Mouse (Mus musculus) layer of hippocampus, adult 8-10 months (tissue): Measurements from ENCODE around the gene Zfpm1. TPM values are rescaled to one million over a fixed set of nuclear protein-coding genes. Genes with fewer than 3 reads are reported as not detected.

Experiments used
- DNase-seq, 2 experiments: peaks; one replicate each; pipeline ENCODE4 v3.0.0; 2022; ENCODE audit warnings: low spot score in 2 of 2
- total RNA-seq, 4 experiments: library from RNA; stranded (reverse); gene quantifications; 2 replicates each; pipeline ENCODE4 v1.2.4; 2022

Zfpm1 gene
- total RNA-seq, 4 experiments from 2014 or later: 37.3 to 45.5 (median 41.5) TPM

DNA sequence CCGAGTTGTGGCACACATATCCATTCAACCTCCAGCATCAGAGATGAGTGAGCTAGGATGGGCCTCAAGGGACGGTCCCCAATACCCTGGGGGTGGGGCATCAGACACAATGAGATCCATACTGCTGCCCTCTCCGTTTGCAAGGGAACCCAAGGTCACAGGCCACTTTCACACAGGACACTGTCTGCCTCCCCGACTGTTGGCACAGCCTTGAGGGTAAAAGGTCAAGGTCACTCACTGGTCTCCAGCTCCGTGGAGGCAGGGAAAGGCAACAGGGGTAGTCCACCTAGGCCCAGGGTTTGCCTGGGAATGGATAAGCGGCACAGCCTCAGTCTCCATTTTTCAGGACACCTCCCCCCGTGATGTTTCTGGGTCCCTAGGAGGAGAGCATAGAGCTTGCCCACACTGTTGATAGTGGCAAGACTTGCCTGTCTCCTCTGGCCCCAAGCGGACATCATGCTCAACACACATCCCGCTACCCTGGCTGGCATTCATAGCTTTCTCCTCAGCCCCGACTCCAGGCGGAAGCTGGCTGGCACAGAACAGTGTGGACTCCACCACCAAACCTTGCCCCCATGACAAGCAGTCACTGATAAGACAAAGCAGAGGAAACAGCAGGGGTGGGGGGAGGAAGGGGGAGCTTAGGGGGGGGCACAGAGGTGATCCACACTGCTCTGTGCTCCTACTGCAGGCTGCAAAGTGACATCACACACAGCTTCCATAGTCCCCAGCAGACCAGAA lies 7.1 kb upstream of the Zfpm1 start:
- no peak for DNase-seq

GRCm38 (mm10) chr8:122276308-122276707 lies 5.6 kb upstream of the Zfpm1 start:
- no peak for DNase-seq

DNA sequence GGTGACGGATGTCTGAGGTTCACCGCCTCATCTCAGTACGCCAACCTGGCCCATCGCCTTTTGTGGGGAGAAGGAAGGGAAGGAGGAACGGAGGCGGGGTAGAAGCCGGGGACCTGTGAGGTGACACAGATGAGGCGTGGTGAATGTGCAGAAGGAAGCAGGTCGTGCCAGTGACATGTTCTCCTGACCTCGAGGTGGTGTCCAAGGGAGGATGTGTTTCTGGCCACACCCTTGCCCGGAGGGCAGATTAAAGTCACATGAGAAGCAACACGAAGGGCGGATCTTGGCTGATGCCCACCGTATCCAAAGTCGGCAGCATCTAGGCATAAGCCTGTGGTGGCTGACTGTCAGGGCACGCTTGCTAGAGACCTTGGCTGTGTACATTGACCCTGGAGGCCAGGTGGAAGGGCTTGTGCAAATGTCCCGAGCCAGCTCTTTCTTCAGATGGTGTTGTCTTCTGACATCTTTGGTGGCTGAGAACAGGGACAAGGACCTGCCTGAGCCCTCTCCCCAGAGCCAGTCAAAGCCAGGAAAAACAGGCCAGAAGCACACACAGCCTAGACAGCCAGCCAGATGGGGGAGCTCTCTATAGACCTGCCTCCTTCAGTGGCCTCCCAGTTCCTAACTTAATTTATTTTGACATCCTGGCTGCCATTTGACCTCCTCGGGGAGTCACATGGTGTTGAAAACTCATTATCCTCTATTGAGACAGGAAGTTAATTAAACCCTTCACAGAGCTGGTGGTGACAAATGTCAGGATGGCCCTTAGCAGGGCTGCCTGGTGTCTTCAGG lies 4.5 kb upstream of the Zfpm1 start:
- no peak for DNase-seq

DNA sequence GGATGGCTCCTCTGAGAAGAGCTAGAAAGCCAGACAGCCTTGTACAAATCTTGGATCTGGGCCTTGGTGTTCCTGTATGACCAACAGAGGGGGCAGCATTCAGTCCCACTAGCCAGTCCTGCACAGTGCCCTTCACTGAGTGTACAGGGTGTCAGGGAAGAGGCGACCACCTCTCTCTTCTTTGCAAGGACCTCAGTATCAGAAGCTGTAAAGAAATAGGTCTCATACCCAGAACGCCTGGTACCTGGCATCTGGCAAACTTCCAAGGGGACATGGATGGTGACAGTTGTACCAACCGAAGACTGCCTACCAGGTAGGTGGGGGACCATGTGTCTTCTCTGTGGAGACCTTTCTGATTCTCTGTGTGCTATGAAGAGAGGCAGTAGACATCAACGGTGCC lies 1.8 kb upstream of the Zfpm1 start:
- DNase-seq: no peak

DNA sequence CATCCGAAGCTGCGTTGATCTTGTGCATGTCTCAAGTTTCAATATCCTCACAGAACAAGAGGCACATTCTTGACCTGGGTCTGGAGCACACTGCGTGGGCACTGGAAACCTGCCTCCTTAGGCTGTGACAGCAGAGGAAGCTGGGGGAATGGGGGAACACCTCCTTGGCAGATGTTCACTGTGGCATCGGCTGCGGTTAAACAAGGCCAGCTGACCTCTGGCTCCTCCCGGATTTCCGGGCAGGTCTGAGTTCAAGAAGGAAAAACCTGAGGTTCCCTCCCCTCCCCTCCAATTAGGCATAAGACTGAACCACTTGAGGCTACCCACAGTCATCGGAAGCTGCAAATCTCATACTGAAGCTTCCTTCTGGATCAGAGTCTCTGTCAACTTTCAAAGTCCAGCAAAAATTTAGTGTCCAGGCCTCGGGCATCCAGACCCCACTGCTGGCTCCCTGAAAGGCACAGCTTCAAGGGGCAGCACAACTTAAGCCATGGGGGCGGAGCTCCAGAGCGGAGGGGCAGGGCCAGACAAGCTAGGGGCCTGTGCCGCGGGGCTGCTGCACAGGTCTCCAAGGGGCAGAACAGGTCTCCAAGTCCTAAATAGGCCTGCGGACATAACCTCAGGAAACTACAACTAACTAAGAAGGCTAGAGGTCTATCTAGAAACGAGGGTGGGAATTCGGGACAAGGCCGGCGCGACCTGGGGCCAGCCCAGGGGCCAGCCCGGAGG lies 1.2 kb upstream of the Zfpm1 start:
- DNase-seq: no peak

DNA sequence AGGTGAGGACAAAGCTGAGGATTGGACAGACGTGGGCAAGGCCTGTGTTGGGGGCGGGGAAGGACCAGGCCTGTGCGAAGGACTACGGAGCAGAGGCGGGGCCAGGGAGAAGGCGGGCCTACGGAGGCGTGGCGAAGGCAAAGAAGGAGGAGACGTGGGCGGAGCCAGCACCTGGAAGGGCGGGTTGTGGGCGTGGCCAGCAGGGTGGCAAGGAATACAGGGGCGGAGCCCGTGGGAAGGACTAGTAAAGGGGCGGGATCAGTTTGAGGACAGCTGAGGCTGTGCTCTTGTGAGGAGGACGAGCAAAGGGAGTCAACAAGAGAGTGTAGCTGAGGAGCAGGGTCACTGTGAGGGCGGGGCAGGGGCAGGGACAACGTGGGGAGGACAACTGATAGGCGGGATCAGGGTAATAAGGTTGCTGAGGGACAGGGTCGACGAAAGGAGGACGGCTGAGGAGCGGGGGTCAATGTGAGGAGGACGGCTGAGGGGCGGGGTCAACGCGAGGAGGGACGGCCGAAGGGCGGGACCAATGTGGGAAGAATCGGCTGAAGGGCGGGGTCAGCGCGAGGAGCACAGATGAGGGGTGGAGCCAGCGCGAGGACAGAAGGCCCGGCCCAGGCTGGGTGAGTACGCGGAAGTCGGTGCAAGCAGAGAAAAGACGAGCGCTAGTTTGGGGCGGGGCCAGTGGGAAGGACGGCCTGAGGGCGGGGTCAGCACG lies 465 bp upstream of the Zfpm1 start:
- DNase-seq: peak; percentile 98

GRCm38 (mm10) chr8:122282501-122283355 lies 787 bp downstream of the Zfpm1 start:
- DNase-seq: no peak

GRCm38 (mm10) chr8:122283356-122284202 lies 1.6 kb downstream of the Zfpm1 start:
- DNase-seq: peak in 1 of 2 experiments; percentile 56

DNA sequence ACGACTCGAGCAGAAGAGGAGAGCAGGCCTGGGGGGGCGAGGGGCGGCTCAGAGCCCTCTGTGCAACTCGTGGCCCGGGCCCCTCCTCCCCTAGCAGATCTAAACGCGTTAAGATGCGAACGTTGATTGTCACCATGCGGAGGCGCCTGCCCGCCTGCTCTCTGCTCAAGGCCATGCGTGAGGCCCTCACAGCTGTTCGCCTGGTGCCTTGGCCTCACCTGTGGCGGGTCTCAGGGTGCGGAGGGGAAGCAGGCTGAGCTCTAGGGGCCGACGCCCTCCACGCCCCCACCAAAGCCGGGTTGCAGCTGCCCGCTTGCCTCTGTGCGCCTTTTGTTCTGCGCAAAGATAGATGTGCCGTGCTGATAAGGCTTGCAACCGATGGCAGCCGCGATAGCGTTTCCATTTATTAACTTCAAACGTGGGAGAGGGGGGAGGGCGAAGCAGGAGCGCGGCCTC lies 2.3 kb downstream of the Zfpm1 start:
- peak in 1 of 2 experiments; percentile 49 for DNase-seq

- DNase-seq: no peak
These were observed 2.8 kb downstream of the Zfpm1 start for GRCm38 (mm10) chr8:122284659-122285261.

DNA sequence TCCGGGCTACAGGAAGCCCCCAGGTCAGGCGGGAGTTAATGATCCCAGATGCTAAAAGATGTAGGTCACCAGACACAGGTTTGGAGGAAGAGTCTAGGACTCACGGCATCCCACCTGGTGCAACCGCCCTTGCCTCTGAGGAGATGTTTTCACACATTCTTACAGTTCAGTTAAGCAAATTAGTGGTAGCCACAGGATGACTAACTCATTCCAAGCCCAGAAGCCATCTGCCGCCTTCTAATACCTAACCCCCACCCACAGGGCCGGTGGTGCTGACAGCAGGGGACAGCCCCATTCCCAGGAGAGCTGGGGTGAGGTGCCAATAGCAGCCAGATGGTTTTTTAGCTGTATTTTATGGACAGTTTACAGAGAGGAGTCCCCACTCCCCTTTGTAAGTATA lies 3.8 kb downstream of the Zfpm1 start:
- DNase-seq: no peak

- DNase-seq: no peak
These were observed 5.0 kb downstream of the Zfpm1 start for GRCm38 (mm10) chr8:122286899-122287298.

DNA sequence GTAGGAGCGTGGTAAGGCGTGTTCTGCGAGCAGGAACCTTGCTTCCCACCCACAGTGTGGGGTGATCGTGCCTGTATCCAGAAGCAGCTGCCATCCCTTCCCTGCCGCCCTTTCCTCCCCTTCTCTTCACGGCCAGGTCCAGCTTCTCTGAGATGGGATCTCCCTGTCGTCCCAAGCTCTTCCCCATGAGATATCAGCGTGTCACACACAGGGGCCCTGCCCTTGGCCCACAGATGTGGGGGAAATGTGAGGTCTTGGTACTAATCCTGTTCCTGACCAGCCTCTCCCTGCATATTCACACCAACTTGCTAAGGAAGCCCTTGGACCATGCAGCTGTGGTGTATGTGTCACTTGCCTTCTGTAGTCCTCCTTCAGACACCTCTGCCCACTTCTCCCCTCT lies 5.8 kb downstream of the Zfpm1 start:
- DNase-seq: no peak

- no peak for DNase-seq
These were observed 6.4 kb downstream of the Zfpm1 start for GRCm38 (mm10) chr8:122288344-122288743.

DNA sequence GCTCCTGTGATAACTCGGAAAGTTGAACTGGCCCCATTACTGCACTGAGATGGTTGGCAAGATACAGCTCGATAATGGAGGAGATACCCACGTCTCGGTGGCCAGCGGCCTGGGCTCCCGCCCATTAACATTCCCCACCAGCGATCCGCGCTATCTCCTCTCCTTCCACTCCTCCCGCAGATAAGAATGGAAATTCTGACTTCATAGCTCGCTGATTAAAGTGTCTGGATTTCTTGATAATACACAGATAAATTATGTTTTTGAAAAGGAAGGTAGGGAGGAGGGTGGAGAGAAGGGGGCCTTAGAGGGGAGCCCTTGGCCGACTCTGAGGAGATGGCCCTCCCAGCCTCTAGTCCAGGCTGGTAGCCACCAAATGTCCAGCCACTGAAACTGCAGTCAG lies 9.1 kb downstream of the Zfpm1 start:
- DNase-seq: no peak

- no peak for DNase-seq
These were observed 9.6 kb downstream of the Zfpm1 start for GRCm38 (mm10) chr8:122291549-122291948.

DNA sequence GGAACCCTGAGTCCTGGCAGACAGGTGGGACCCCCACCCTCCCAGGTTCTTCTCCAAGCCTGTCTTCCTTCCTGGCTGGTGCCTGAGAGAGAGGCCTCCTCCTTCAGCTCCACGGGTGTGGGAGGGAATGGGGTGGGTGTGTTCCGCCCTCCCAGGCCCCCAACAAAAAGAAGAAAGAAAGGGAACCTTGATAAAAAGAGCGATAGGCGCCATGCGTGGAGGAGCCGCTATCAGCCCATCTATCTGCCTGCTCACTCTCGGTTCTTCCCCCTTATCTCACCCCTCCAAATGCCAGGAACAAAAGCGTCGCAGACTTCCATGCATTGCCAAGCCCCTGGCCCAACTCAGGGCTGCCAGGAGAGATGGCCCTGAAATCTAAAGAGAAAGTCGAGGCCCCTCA lies 11.5 kb downstream of the Zfpm1 start:
- DNase-seq: no peak

DNA sequence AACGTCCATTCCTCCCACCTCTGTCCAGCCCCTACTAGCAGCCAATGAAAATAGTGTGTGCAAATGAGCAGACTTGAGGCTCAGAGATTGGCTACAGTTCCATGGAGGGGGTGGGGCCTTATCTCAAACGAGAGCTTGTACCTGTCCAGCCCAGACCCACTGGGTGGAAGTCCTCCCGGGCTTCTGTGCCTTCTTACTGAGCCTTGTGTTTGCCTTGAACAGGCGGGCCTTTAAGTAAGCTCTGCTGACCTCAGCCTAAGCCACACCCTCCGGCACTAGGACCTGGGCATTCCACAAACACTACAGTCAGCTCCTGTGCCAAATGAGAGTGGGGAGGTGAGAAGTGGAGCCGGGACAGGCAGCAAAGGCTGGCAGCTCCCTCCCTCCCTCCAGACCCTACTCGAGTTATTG lies 12.3 kb downstream of the Zfpm1 start:
- no peak for DNase-seq

DNA sequence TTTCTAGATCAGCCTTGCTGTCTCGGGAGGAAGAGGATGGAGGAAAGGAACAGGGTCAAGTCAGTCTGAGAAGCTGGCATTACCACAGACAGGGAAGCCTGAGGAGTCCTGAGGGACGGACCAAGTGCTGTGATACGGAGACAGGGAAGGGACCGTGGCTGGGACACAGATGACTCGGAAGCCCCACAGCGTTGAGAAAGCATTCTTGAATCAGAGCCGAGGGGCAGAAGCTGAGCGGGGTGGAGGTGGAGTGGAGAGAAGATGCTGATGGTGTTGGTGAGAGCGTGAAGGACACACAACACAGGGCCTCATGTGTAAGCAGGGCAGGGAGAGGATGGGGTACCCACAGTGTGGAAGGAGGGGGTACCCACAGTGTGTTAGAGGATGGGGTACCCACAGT lies 13.4 kb downstream of the Zfpm1 start:
- no peak for DNase-seq
